Mouse (Mus musculus) forelimb bud, embryonic 11.5 days (tissue): ENCODE results near the gene Slc44a4.
A peak's percentile ranks its signal among the peaks of the same experiment; 100 is the strongest.

Source experiments
- DNase-seq: peaks from one replicate; pipeline ENCODE4 v3.0.0-alpha.2; 2012; ENCODE audit warnings: low read depth, low spot score

The Slc44a4 gene

GRCm38 (mm10) chr17:34913930-34914665 is at the start of gene Slc44a4:
Slc44a4 (plus strand) TSS chr17:34914466.
- DNase-seq, result no peak

- no peak for DNase-seq
Measured at GRCm38 (mm10) chr17:34865981-34866380, 48.3 kb upstream of the Slc44a4 start.

DNA sequence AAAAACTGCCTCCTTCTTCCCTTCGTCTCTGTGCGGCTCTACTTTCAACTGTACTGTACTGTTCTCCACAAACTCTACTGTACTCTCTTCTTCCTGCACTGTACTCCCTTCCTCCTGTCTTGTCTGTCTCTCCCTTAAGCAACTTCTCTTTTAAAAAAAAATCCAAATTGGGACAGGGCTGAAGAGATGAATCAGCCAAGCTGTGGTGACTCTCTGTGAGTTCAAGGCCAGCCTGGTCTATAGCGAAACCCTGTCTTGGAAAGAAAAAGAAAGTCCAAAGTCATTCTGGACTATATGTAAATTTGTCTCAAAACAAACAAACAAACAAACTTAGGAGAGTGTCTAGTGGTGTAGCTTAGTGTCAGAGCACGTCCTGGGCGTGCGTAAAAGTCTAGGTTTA is 39.9 kb upstream of the Slc44a4 start:
- no peak for DNase-seq

- DNase-seq, result no peak
Measured at GRCm38 (mm10) chr17:34879336-34879879, 34.9 kb upstream of the Slc44a4 start, which contains the start of gene Zbtb12. Zbtb12 (plus strand) TSS chr17:34879483.

DNA sequence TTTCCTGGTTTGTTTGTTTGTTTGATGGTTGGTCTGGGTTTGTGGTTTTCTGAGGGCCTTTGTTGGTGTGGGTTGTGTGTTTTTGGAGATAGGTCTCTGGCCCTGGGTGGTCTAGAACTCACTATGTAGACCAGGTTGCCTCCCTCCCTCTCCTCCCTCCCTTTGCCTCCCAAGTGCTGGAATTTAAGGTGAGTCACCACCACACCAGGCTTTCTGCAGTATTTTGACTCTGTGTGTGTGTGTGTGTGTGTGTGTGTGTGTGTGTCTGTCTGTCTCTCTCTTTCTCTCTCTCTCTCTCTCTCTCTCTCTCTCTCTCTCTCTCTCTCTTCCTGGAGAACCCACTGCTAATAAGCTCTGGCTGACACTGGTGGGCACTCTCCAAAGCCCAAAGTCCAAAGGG is 33.1 kb upstream of the Slc44a4 start:
- no peak for DNase-seq

DNA sequence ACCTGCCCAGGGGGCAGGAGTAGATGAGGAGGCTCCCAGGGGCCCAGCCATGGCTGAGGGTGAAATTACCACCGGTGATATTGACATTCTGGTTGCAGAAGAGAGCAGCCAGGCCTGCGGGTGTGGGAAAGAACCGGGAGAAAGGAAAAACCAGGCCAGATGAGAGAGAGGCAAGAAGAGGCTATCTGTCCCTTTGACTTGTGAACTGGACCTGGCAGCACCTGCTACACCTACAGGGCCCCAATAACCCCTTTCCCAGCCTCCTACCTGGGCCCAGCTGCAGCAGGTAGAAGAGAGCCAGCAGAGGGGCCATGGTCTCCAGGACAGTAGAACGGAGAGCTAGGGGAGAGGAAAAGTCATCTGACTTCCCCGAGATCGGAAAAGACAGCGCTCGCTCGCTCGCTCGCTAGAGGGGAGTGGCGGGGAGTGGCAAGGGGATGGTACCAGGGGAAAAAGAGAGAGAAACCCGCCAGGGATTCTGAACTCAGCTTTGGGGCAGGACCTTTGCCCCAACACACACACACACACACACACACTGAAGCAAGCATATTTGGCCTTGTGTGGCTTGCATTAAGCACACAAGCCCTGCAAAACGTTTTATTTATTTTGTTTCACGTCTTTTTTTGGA is 32.5 kb upstream of the Slc44a4 start, which contains the start of gene Gm20547:
Gm20547 (minus strand) TSS at position 360 of the 628 bp plus-strand sequence.
- no peak for DNase-seq

GRCm38 (mm10) chr17:34883332-34883731 is 30.9 kb upstream of the Slc44a4 start:
- DNase-seq, result no peak

- DNase-seq, result no peak
Measured at GRCm38 (mm10) chr17:34884704-34885103, 29.6 kb upstream of the Slc44a4 start.

GRCm38 (mm10) chr17:34885615-34886014 is 28.7 kb upstream of the Slc44a4 start:
- DNase-seq, result no peak

DNA sequence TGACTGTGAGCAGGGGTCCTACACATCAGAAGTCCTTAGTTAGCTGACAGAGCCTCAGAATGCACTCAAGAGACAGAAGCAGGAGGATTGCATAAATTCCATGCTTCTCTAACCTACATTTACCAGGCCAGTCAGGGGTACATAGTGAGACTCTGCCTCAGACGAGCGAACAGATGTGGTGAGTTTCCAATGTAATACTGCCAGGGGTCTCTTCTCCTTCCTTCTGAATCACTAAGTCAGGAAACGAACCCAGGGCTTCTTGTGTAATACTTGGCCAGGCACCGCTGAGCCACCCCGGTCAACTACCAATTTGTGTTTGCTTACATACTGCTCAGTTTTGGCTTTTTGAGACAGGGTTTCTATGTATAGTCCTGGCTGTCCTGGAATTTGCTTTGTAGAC is 26.3 kb upstream of the Slc44a4 start:
- DNase-seq, result no peak

GRCm38 (mm10) chr17:34890074-34890743 is 24.1 kb upstream of the Slc44a4 start:
- no peak for DNase-seq

DNA sequence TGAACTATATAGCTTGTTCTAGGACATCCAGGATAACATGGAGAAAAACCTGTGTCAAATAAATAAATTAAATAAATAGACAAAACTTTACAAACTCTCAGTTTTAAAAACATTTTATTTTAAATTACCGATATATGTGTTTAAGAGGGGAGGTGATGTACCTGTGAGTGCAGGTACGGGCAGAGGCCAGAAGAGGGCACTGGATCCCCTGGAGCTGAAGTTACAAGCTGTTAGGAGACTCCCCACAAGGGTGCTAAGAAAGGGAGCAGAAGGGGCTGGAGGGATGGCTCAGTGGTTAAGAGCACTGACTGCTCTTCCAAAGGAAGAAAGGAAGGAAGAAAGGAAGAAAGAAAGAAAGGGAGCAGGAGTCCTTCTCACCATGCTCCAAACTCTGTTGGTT is 22.9 kb upstream of the Slc44a4 start:
- no peak for DNase-seq

DNA sequence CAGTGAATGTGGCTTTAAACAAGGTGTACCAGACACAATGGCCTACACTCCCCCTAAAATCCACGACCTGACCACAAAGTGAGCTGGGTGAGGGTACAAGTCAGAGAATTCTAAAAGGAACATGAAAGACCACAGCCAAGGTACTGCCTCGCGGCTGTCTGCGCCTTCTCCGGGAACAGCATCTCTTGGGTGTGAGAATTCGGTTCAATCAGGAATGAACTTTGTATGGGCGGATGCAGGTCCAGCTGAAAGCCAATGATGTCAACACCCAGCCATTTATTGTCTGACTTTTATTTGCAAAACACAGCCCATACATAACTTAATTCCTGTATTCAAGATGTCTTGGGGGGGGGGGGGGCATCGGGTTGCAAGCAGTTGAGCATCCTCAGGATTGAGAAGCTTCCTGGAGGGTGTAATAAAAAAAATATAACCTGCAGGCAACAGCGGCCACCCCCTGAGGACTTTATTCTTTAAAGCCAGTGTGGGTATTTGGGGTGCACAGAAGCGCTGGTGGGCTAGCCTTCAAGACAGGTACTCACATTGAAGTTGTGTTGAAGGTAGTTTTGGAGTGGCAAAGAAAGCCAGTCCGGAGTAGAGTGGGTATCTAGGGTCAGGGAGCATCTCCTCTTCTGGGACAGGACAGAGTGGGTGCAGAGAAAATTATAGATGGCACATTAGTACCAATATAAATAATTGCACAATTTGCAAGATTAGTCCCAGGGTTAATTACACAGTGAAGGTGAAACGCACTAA is 21.0 kb upstream of the Slc44a4 start:
- no peak for DNase-seq

- peak; percentile 99 for DNase-seq
Measured at GRCm38 (mm10) chr17:34894074-34894597, 20.1 kb upstream of the Slc44a4 start.

GRCm38 (mm10) chr17:34894801-34895530 is 19.3 kb upstream of the Slc44a4 start:
- DNase-seq, result no peak

GRCm38 (mm10) chr17:34895724-34896123 is 18.5 kb upstream of the Slc44a4 start:
- DNase-seq, result no peak

DNA sequence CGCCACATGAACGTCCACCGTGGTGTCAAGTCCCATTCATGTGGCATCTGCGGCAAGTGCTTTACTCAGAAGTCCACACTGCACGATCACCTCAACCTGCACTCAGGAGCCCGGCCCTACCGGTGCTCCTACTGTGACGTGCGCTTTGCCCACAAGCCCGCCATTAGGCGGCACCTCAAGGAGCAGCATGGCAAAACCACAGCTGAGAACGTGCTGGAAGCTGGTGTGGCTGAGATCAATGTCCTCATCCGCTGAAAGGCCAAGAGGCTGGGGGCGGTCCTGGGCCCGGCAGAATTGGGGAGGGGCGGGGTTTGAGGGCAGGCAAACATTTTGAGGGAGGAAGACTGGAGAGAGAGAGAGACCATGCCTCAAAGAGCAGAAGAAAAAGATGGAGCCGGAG is 17.9 kb upstream of the Slc44a4 start:
- no peak for DNase-seq

DNA sequence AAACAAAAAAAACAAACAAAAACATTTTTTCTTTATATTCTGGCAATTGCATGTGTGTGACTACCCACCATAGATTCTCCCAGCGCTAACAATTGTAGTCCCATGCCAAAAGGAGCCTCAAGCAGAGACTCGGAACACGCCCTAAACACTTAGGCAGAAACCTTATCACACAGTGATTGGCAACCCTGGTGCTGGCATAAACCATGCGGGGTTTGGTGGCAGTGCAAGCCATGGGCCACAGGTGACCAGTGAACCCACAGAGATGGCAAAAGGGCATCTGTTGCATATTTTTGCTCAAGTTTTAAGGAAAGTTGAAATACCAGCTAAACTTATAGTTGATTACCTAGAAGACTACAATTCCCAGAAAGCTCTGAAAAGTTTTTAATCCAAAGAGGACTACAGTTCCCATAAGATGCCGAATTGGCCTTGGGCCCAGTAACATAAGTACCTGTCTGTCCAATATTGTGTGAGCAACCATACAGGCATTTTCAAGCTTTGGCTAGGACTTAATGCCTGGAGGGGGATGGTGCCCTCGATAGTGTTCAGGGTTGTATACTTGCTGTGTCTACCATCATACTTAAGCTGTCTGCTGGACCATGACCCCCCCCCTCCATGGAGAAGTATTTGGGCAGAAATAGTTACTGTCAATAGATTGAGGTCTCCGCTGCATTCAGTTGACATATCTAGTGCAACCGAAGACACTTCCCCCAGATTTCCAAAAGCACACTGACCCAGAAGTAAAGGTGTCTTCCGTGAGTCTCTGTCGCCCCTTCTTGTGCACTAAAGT is 16.7 kb upstream of the Slc44a4 start:
- DNase-seq, result no peak

DNA sequence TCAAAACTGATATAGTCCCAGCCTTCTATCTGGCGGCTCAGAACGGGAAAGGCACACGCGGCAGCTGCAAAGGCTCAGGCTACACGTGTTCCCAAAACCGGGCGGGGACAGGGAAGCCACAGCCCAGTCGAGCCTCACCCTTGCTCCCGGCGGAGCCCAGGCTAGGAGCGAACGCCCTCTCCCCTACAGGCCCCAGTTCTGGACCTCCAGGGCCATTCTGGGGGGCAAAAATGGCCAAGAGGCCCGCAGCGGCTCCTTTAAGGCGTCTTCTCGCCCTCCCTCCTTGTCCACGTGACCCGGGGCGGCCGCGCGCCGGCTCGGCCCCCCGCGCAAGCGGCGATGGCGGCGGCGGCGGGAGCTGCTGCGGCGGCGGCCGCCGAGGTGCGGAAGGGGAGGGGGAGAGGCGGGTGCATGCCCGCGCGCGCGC is 16.1 kb upstream of the Slc44a4 start, which contains the start of the genes C2 and Ehmt2:
C2 (minus strand) TSS at position 106 of the 427 bp plus-strand sequence.
Ehmt2 (plus strand) TSS at position 310 of the 427 bp plus-strand sequence.
- DNase-seq, result peak; percentile 73

DNA sequence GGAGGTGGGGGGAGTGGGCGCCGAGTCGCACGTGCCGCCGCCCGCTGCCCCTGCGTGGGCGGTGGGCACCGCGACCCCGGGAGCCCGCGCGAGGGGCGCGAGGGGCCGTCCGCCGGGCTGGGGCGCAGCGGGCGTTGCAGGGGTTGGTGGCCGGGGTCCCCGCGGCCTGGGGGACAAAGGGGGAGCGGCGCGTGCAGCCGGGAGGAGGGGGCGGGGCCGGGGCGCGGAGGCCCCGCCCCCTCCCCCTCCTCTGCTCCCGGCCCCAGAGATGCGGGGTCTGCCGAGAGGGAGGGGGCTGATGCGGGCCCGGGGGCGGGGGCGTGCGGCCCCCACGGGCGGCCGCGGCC is 15.6 kb upstream of the Slc44a4 start:
- DNase-seq, result no peak
